Mouse (Mus musculus) lung, adult 2 months (tissue): ENCODE results near the gene Taok3.
A peak's percentile ranks its signal among the peaks of the same experiment; 100 is the strongest.

ENCODE experiments used
- CTCF ChIP-seq: fragments of 200-500 bp; IDR thresholded peaks from 2 replicates; pipeline ENCODE4 v1.5.1; 2011; ENCODE audit warnings: mild to moderate bottlenecking, low read length, control low read depth; ENCODE audit not compliant: insufficient read depth
- POLR2A ChIP-seq: fragments of 200-500 bp; IDR thresholded peaks from 2 replicates; pipeline ENCODE4 v1.6.1; 2011; ENCODE audit warnings: low read depth, mild to moderate bottlenecking, control low read depth, low read length, borderline replicate concordance; ENCODE audit errors: extremely low read depth

DNA sequence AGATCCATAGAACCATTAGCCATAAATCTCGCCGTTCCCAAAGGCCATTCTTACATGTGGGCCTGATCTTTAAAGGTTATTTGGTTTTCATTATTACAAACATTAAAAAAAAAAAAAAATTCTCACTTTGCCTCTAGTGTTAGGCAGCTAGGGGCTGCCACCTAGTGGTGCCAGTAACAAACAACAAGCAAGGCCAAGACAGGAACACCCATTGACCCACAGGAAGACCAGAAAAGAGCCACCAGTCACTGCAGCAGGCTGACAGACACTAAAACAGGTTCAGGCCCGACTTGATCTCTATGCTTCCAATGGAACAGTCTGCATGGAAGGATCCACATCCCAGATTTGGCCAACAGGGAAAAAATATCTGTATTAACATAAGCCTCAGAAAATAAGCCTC is 23.2 kb upstream of the Taok3 start:
- TF ChIP-seq CTCF = peak; percentile 73
- TF ChIP-seq POLR2A = no peak
